ENCODE assay signal across 9 mouse cellular contexts in genomic region chr11:5314330-5314741, GRCm38 (mm10). TPM values are rescaled to one million over a fixed set of nuclear protein-coding genes. Genes with fewer than 3 reads are reported as not detected.
A peak's percentile ranks its signal among the peaks of the same experiment; 100 is the strongest.
DNase-seq lines count a peak whose midpoint lies in the region; ATAC-seq lines count a peak whose summit lies in the region.
"Had no signal": no experiment of that assay in that cellular context is flagged by ENCODE, and none has a peak within 500 bp of the region (broad histone marks: within the 10 kb centered on the region; RNA-seq: fewer than 3 reads in every experiment).

No protein-coding gene starts in this region.

- no peaks in the 10 kb centered on the region for H3K9me3 ChIP-seq in hindbrain, embryonic 16.5 days (ENCODE audit: control insufficient read depth, low read length)
- no peaks in the 10 kb centered on the region for H3K9me3 ChIP-seq in neural tube, embryonic 14.5 days (ENCODE audit: control insufficient read depth, low read length)
- H3K9me3 ChIP-seq: G1E had no signal

- H3K27ac ChIP-seq in hindbrain, embryonic 16.5 days (ENCODE audit: low read depth, low read length), result peak overlapping the region; percentile 63
- H3K27ac ChIP-seq in neural tube, embryonic 14.5 days (ENCODE audit: low read depth, low read length), result peak overlapping the region; percentile 41; the same call in 1 of the 2 replicates

- WGBS in hindbrain, embryonic 16.5 days, result 25% methylated on average over 3 of the region's 3 CpGs
- 38% methylated on average over 3 of the region's 3 CpGs for WGBS in neural tube, embryonic 14.5 days

- ATAC-seq in cerebellum, adult (ENCODE audit: insufficient number of reproducible peaks, low FRiP score, low TSS enrichment), result no peak
- 0 out of 2 replicates have a peak, but pooled peaks have one; percentile 21 for ATAC-seq in hindbrain, embryonic 16.5 days
- ATAC-seq in neural tube, embryonic 14.5 days (ENCODE audit: low read depth), result no peak

- peak; percentile 15 for DNase-seq in cerebellum, adult 11 months
- peak; percentile 21 for DNase-seq in left cerebral cortex, postnatal 4 days
- no peak for DNase-seq in left cerebral cortex, adult 18-20 months (ENCODE audit: low spot score in 2 of 2)
- no peak for DNase-seq in spleen, postnatal 10 days (ENCODE audit: low spot score in 2 of 2)
- DNase-seq in gastrocnemius, postnatal 36 days, result no peak

- no peak overlapping the region for H3K4me2 ChIP-seq in hindbrain, embryonic 16.5 days (ENCODE audit: low read length)
- no peak overlapping the region for H3K4me2 ChIP-seq in neural tube, embryonic 14.5 days (ENCODE audit: low read depth, low read length)

- intact Hi-C loops in left cerebral cortex, postnatal 4 days (cut with DNase I), result no loop called here
- intact Hi-C loops in gastrocnemius, postnatal 36 days (cut with DNase I), result no loop called here

- H3K27me3 ChIP-seq in hindbrain, embryonic 16.5 days (replicated peaks; ENCODE audit: control insufficient read depth, insufficient read depth, low read length), result no peaks in the 10 kb centered on the region
- H3K27me3 ChIP-seq in neural tube, embryonic 14.5 days (ENCODE audit: control insufficient read depth, insufficient read depth, low read length), result no peaks in the 10 kb centered on the region

- H3K4me1 ChIP-seq in hindbrain, embryonic 16.5 days (ENCODE audit: control insufficient read depth, insufficient read depth, low read depth, low read length), result peaks cover 31% of the 10 kb centered on the region
- H3K4me1 ChIP-seq in neural tube, embryonic 14.5 days (ENCODE audit: control insufficient read depth, insufficient read depth, low read length), result 0 out of 2 replicates have a peak, but pooled peaks cover 20% of the 10 kb centered on the region

- no peak overlapping the region for H3K9ac ChIP-seq in hindbrain, embryonic 16.5 days (ENCODE audit: low read depth, low read length)
- H3K9ac ChIP-seq in neural tube, embryonic 14.5 days (replicated peaks; ENCODE audit: low read depth, low read length), result no peak overlapping the region

- no peak overlapping the region for H3K4me3 ChIP-seq in hindbrain, embryonic 16.5 days (ENCODE audit: low read length)
- no peak overlapping the region for H3K4me3 ChIP-seq in neural tube, embryonic 14.5 days (ENCODE audit: low read depth, low read length)

- H3K36me3 ChIP-seq in hindbrain, embryonic 16.5 days (ENCODE audit: control insufficient read depth, insufficient read depth, low read length), result no peaks in the 10 kb centered on the region
- no peaks in the 10 kb centered on the region for H3K36me3 ChIP-seq in neural tube, embryonic 14.5 days (ENCODE audit: control insufficient read depth, insufficient read depth, low read length)

RNA-seq across cellular contexts. Expression of gene Kremen1, which starts 53.0 kb away (rescaled TPM):
- total RNA-seq in left cerebral cortex, postnatal 4 days (2021), result 1 to 10 TPM; 9.0 to 9.8 TPM
- 10 to 100 TPM; 14.4 to 16.4 TPM for total RNA-seq in left cerebral cortex, adult 18-20 months (2021)
- 4.8 and 7.1 TPM in 2 replicates for polyA plus RNA-seq in hindbrain, embryonic 16.5 days (2015; fragmentation: Nextera tagmentation; extraction: Ambion mirVana)
- polyA plus RNA-seq in neural tube, embryonic 14.5 days (2014; fragmentation: Nextera tagmentation; extraction: Ambion mirVana), result 3.7 and 6.5 TPM in 2 replicates
- total RNA-seq in gastrocnemius, postnatal 36 days (2021), result 10 to 100 TPM; 39.6 to 51.4 TPM

Comparison
In these comparisons a context has a peak if more than half of its experiments do, and no peak if none do; other contexts are left out.
1. DNase-seq: peak in cerebellum, adult 11 months (single experiment) and left cerebral cortex, postnatal 4 days (single experiment); none in left cerebral cortex, adult 18-20 months (0 of 2), spleen, postnatal 10 days (0 of 2) and gastrocnemius, postnatal 36 days (0 of 2).